Mouse (Mus musculus) stomach, embryonic 15.5 days (tissue): ENCODE results near the gene Chrna4. TPM values are rescaled to one million over a fixed set of nuclear protein-coding genes. Genes with fewer than 3 reads are reported as not detected.

Source experiments
- ATAC-seq: fragments of 200-750 bp; cut with Nextera tagmentation; 2 replicates; pipeline ENCODE4 v1.8.0; 2017; ENCODE audit warnings: low read depth, moderate number of reproducible peaks, moderate TSS enrichment; ENCODE audit not compliant: insufficient read depth, low FRiP score
- H3K27ac ChIP-seq: fragments of 300-500 bp; sonication (generic); 2 replicates; pipeline ENCODE4 v1.5.1; 2015; ENCODE audit warnings: mild to moderate bottlenecking, inconsistent platforms
- H3K27me3 ChIP-seq: fragments of 300-500 bp; sonication (generic); replicated peaks from 2 replicates; pipeline ENCODE4 v1.6.1; 2015; ENCODE audit warnings: inconsistent platforms
- H3K36me3 ChIP-seq: fragments of 300-500 bp; sonication (generic); 2 replicates; pipeline ENCODE4 v1.6.1; 2015; ENCODE audit warnings: inconsistent platforms
- H3K4me1 ChIP-seq: fragments of 300-500 bp; sonication (generic); 2 replicates; pipeline ENCODE4 v1.6.1; 2015; ENCODE audit warnings: inconsistent platforms
- H3K4me2 ChIP-seq: fragments of 300-500 bp; sonication (generic); 2 replicates; pipeline ENCODE4 v1.6.1; 2015; ENCODE audit warnings: mild to moderate bottlenecking, inconsistent platforms
- H3K4me3 ChIP-seq: fragments of 300-500 bp; sonication (generic); replicated peaks from 2 replicates; pipeline ENCODE4 v1.5.1; 2015; ENCODE audit warnings: inconsistent platforms
- H3K9ac ChIP-seq: fragments of 300-500 bp; sonication (generic); 2 replicates; pipeline ENCODE4 v1.6.1; 2015; ENCODE audit warnings: inconsistent platforms
- H3K9me3 ChIP-seq: fragments of 300-500 bp; sonication (generic); 2 replicates; pipeline ENCODE4 v1.6.1; 2016; ENCODE audit warnings: inconsistent platforms
- WGBS: fragments of 180-500 bp; shearing (Covaris S2); methylation state at CpG from one replicate; pipeline ENCODE4 v1.1.7; 2015; 5-methylcytosine and 5-hydroxymethylcytosine counted together
- polyA plus RNA-seq: library from polyadenylated mRNA; unstranded; fragments of >200 nt; fragmentation: Nextera tagmentation; extraction: Ambion mirVana; gene quantifications from 2 replicates; pipeline ENCODE4 v1.2.1, GENCODE M21; 2015

The Chrna4 gene
- polyA plus RNA-seq, 1 experiment from 2014 or later = 2.2 TPM

- Histone ChIP-seq H3K27ac (no peak overlapping the region), H3K4me1 (no peaks in the 10 kb centered on the region)
- WGBS = 32% methylated on average over 4 of the region's 4 CpGs
These were observed 22.5 kb upstream of the Chrna4 start for GRCm38 (mm10) chr2:181065827-181066226.

GRCm38 (mm10) chr2:181060127-181060526 lies 16.8 kb upstream of the Chrna4 start:
- H3K9me3 ChIP-seq = no peaks in the 10 kb centered on the region
- 18% methylated on average over 5 of the region's 5 CpGs for WGBS
- H3K27me3 ChIP-seq = no peaks in the 10 kb centered on the region
- no peaks in the 10 kb centered on the region for H3K4me1 ChIP-seq
- H3K4me2 ChIP-seq = no peak overlapping the region
- no peak overlapping the region for H3K4me3 ChIP-seq
- no peaks in the 10 kb centered on the region for H3K36me3 ChIP-seq
- no peak overlapping the region for H3K9ac ChIP-seq
- H3K27ac ChIP-seq = no peak overlapping the region
- ATAC-seq = no peak

More at GRCm38 (mm10) chr2:181065827-181066226, 22.5 kb upstream of the Chrna4 start:
- H3K27me3 ChIP-seq = no peaks in the 10 kb centered on the region
- H3K36me3 ChIP-seq = no peaks in the 10 kb centered on the region
- H3K4me2 ChIP-seq = no peak overlapping the region
- no peak for ATAC-seq
- H3K9me3 ChIP-seq = no peaks in the 10 kb centered on the region
- no peak overlapping the region for H3K4me3 ChIP-seq
- H3K9ac ChIP-seq = no peak overlapping the region

DNA sequence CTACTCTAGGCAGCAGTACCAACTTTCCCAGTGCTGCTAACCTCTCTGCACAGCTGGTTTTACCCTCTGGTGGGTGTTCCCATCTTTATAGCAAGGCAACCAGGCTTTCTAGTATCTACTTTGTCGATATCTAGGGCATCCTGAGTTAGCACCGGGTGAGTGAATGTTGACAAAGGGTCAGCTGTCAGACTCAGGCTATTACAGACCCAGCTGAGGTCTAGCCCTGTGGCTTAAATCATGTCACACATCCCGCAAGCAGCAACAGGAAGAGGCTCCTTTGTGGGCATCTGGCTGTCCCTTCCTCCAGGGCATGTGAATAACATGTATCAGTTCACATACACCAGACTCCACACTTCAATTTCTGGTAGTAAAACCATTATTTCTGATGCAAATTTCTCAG lies 14.8 kb upstream of the Chrna4 start:
- no peaks in the 10 kb centered on the region for H3K4me1 ChIP-seq
- 51% methylated on average over 3 of the region's 3 CpGs for WGBS

GRCm38 (mm10) chr2:181057341-181057740 lies 14.0 kb upstream of the Chrna4 start:
- Histone ChIP-seq H3K4me2 (no peak overlapping the region), H3K27ac (no peak overlapping the region), H3K9ac (no peak overlapping the region), H3K27me3 (no peaks in the 10 kb centered on the region), H3K36me3 (no peaks in the 10 kb centered on the region), H3K4me1 (no peaks in the 10 kb centered on the region), H3K9me3 (no peaks in the 10 kb centered on the region), H3K4me3 (no peak overlapping the region)
- WGBS = 40% methylated on average over 8 of the region's 8 CpGs
- no peak for ATAC-seq

More for the DNA sequence above, 14.8 kb upstream of the Chrna4 start:
- Histone ChIP-seq H3K36me3 (no peaks in the 10 kb centered on the region), H3K9ac (no peak overlapping the region), H3K4me3 (no peak overlapping the region), H3K27me3 (no peaks in the 10 kb centered on the region), H3K4me2 (no peak overlapping the region), H3K9me3 (no peaks in the 10 kb centered on the region), H3K27ac (no peak overlapping the region)
- no peak for ATAC-seq

DNA sequence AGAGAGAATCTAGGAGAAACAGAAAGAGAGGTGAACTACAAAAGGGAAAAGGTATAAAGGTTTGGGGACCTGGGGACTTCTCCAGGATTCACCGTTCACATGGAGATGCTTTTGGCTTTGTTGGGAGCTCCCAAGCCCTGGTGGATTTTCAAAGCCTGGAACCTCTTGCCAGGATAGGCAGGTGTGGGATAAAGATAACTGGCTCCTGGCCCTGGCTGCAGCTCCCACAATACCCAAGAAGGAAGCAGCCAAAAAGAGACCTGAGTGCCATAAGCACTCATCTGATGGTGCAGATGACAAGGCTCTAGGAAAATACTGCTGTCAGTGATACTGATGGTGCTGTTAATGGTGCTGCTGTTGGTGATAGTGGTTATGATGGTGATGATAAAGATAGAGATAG lies 8.8 kb upstream of the Chrna4 start:
- ATAC-seq = no peak
- 78% methylated on average over 1 of the region's 1 CpGs for WGBS
- no peak overlapping the region for H3K4me3 ChIP-seq
- H3K4me2 ChIP-seq = no peak overlapping the region
- no peak overlapping the region for H3K9ac ChIP-seq
- no peaks in the 10 kb centered on the region for H3K4me1 ChIP-seq
- no peaks in the 10 kb centered on the region for H3K36me3 ChIP-seq
- H3K27me3 ChIP-seq = no peaks in the 10 kb centered on the region
- no peaks in the 10 kb centered on the region for H3K9me3 ChIP-seq
- H3K27ac ChIP-seq = no peak overlapping the region

DNA sequence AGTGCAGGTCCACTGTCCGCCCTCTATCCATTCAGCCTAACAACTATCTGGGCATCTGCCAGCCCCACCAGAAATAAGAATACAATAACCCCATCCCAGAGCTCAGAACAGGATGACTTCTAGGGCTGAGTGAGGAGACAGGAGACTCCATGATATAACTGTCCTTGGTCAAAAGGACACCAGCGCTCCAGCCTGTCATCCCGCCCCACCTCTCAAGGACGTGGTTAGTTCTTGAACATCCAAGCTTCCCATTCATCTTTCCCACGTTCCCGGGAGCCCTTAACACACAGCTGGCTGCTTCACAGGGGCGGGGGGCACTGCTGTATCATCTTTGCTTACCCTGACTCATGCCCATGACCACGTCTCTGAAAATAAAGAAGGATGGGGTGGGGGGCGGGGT lies 5.6 kb upstream of the Chrna4 start:
- Histone ChIP-seq H3K27me3 (no peaks in the 10 kb centered on the region), H3K9me3 (no peaks in the 10 kb centered on the region), H3K36me3 (no peaks in the 10 kb centered on the region), H3K4me1 (no peaks in the 10 kb centered on the region), H3K27ac (no peak overlapping the region), H3K4me2 (no peak overlapping the region), H3K4me3 (no peak overlapping the region), H3K9ac (no peak overlapping the region)
- WGBS = 74% methylated on average over 9 of the region's 9 CpGs
- ATAC-seq = no peak

- 49% methylated on average over 7 of the region's 7 CpGs for WGBS
These were observed 5.1 kb upstream of the Chrna4 start for GRCm38 (mm10) chr2:181048252-181048945.

DNA sequence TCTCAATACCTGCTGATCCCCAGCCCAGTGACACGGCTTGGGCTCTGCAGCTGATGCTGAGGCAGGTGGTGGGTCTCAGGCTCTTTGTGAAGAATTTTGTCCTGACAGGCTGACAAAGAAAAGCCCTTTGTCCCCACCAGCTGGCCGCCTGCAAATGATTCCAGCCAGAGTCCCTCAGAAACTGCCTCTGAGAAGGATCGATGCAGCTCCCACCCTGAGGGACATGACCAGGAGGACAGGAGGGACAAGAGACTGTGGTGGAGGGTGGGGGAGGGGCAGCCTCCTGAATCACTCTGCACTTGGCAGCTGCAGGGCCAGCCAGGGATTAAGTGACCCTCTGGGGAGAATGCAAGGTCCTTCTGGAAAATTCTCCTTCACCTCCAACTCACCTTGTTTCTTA lies 655 bp upstream of the Chrna4 start:
- Histone ChIP-seq H3K4me2 (no peak overlapping the region), H3K27ac (peak overlapping the region; percentile 31; the same call in 1 of the 2 replicates), H3K4me3 (no peak overlapping the region), H3K9me3 (no peaks in the 10 kb centered on the region), H3K36me3 (no peaks in the 10 kb centered on the region), H3K9ac (no peak overlapping the region), H3K4me1 (peaks cover 15% of the 10 kb centered on the region; the same call in 1 of the 2 replicates), H3K27me3 (peaks cover 30% of the 10 kb centered on the region)
- 0 out of 2 replicates have a peak, but pooled peaks have one; percentile 1 for ATAC-seq
- 16% methylated on average over 3 of the region's 3 CpGs for WGBS

More at GRCm38 (mm10) chr2:181048252-181048945, 5.1 kb upstream of the Chrna4 start:
- Histone ChIP-seq H3K9me3 (no peaks in the 10 kb centered on the region), H3K4me2 (no peak overlapping the region), H3K4me3 (no peak overlapping the region), H3K27ac (no peak overlapping the region), H3K27me3 (0 out of 2 replicates have a peak, but pooled peaks cover under 1% of the 10 kb centered on the region), H3K4me1 (0 out of 2 replicates have a peak, but pooled peaks cover under 1% of the 10 kb centered on the region), H3K36me3 (no peaks in the 10 kb centered on the region), H3K9ac (no peak overlapping the region)
- ATAC-seq = no peak

GRCm38 (mm10) chr2:181042376-181042775 lies 970 bp downstream of the Chrna4 start:
- Histone ChIP-seq H3K27ac (no peak overlapping the region), H3K4me3 (no peak overlapping the region), H3K27me3 (peaks cover 45% of the 10 kb centered on the region), H3K36me3 (no peaks in the 10 kb centered on the region), H3K4me2 (no peak overlapping the region), H3K9me3 (no peaks in the 10 kb centered on the region), H3K9ac (no peak overlapping the region), H3K4me1 (peaks cover 18% of the 10 kb centered on the region; the same call in 1 of the 2 replicates)
- no peak for ATAC-seq

DNA sequence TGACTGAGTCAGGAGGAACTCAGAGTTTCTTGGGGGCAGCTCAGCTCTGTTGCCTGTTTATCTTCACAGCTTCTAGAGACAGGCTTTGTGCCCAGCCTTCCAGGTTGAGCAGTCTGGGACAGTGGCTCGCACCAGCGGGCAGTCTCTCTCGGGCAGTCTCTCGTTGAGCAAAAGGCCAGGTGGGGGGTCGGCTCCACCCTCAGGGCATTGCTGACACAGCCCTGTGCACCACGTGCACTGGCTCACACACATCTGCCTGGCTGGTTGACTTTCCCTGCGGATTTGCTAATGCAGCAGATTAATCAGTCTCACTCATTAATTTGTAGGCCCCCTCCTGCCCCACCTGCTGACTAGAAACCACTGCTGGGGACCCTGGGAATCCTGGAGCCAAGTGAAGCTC lies 1.4 kb downstream of the Chrna4 start:
- Histone ChIP-seq H3K4me1 (peaks cover 18% of the 10 kb centered on the region; the same call in 1 of the 2 replicates), H3K36me3 (no peaks in the 10 kb centered on the region), H3K27ac (no peak overlapping the region), H3K27me3 (peaks cover 48% of the 10 kb centered on the region), H3K9ac (no peak overlapping the region), H3K9me3 (no peaks in the 10 kb centered on the region), H3K4me2 (no peak overlapping the region), H3K4me3 (no peak overlapping the region)
- WGBS = 6% methylated on average over 7 of the region's 7 CpGs
- no peak for ATAC-seq

GRCm38 (mm10) chr2:181039356-181039680 lies 4.0 kb downstream of the Chrna4 start:
- peak overlapping the region; percentile 92 for H3K4me2 ChIP-seq
- H3K9me3 ChIP-seq = no peaks in the 10 kb centered on the region
- H3K36me3 ChIP-seq = no peaks in the 10 kb centered on the region
- peaks cover 51% of the 10 kb centered on the region for H3K27me3 ChIP-seq
- peak overlapping the region; percentile 53 for H3K4me3 ChIP-seq
- no peak overlapping the region for H3K27ac ChIP-seq
- peaks cover 18% of the 10 kb centered on the region; the same call in 1 of the 2 replicates for H3K4me1 ChIP-seq
- no peak for ATAC-seq
- 3% methylated on average over 16 of the region's 16 CpGs for WGBS
- H3K9ac ChIP-seq = no peak overlapping the region; the same call in 1 of the 2 replicates

GRCm38 (mm10) chr2:181038644-181039355 lies 4.5 kb downstream of the Chrna4 start:
- WGBS = 1% methylated on average over 63 of the region's 63 CpGs
- Histone ChIP-seq H3K9ac (peak overlapping the region; percentile 42), H3K4me1 (peaks cover 18% of the 10 kb centered on the region; the same call in 1 of the 2 replicates), H3K9me3 (no peaks in the 10 kb centered on the region), H3K27ac (no peak overlapping the region), H3K27me3 (peaks cover 51% of the 10 kb centered on the region), H3K36me3 (no peaks in the 10 kb centered on the region), H3K4me3 (peak overlapping the region; percentile 53), H3K4me2 (peak overlapping the region; percentile 92)
- no peak for ATAC-seq
